Mouse (Mus musculus) testis, adult 2 months (tissue): ENCODE measurements around the gene Mogat2. TPM values are rescaled to one million over a fixed set of nuclear protein-coding genes. Genes with fewer than 3 reads are reported as not detected.

Source experiments
- H3K27ac ChIP-seq: fragments of 200-500 bp; 2 replicates; pipeline ENCODE4 v1.5.1; 2012; ENCODE audit warnings: low read depth, low read length; ENCODE audit not compliant: control insufficient read depth, insufficient read depth
- H3K27me3 ChIP-seq: fragments of 200-500 bp; 2 replicates; pipeline ENCODE4 v1.6.1; 2012; ENCODE audit warnings: mild to moderate bottlenecking, low read length, moderate library complexity; ENCODE audit not compliant: control insufficient read depth, insufficient read depth
- H3K36me3 ChIP-seq: fragments of 200-500 bp; 2 replicates; pipeline ENCODE4 v1.6.1; 2012; ENCODE audit warnings: mild to moderate bottlenecking, low read length; ENCODE audit not compliant: control insufficient read depth, insufficient read depth
- H3K4me1 ChIP-seq: fragments of 200-500 bp; 2 replicates; pipeline ENCODE4 v1.6.1; 2012; ENCODE audit warnings: low read length; ENCODE audit not compliant: control insufficient read depth, insufficient read depth
- H3K4me3 ChIP-seq: fragments of 200-500 bp; 2 replicates; pipeline ENCODE4 v1.5.1; 2012; ENCODE audit warnings: low read depth, mild to moderate bottlenecking, low read length, moderate library complexity, mixed read lengths; ENCODE audit not compliant: control insufficient read depth
- CTCF ChIP-seq: fragments of 200-500 bp; IDR thresholded peaks from 2 replicates; pipeline ENCODE4 v1.5.1; 2012; ENCODE audit warnings: low read depth, mild to moderate bottlenecking, inconsistent platforms, low read length, moderate library complexity; ENCODE audit not compliant: control insufficient read depth, insufficient read depth, insufficient replicate concordance
- POLR2A ChIP-seq: fragments of 200-500 bp; IDR thresholded peaks from 2 replicates; pipeline ENCODE4 v1.6.1; 2012; ENCODE audit warnings: low read depth, mild to moderate bottlenecking, inconsistent platforms, low read length, moderate library complexity; ENCODE audit not compliant: control insufficient read depth
- polyA plus RNA-seq: library from polyadenylated mRNA; depleted of rRNA; stranded (reverse); fragments of >200 nt; gene quantifications from 2 replicates; pipeline ENCODE4 v1.2.3, GENCODE M21; 2012

Mogat2 gene
- polyA plus RNA-seq, 1 experiment = not detected

GRCm38 (mm10) chr7:99261900-99262299, 23.5 kb upstream of the Mogat2 start:
- H3K4me1 ChIP-seq = no peaks in the 10 kb centered on the region
- H3K36me3 ChIP-seq = no peaks in the 10 kb centered on the region
- TF ChIP-seq CTCF (no peak), POLR2A (no peak)
- no peaks in the 10 kb centered on the region for H3K27me3 ChIP-seq
- no peak overlapping the region for H3K27ac ChIP-seq
- no peak overlapping the region for H3K4me3 ChIP-seq

GRCm38 (mm10) chr7:99255006-99255405, 16.6 kb upstream of the Mogat2 start:
- no peaks in the 10 kb centered on the region for H3K27me3 ChIP-seq
- H3K36me3 ChIP-seq = no peaks in the 10 kb centered on the region
- H3K4me1 ChIP-seq = peaks cover 5% of the 10 kb centered on the region
- no peak overlapping the region for H3K4me3 ChIP-seq
- no peak overlapping the region for H3K27ac ChIP-seq
- no peak for TF ChIP-seq CTCF
- no peak for TF ChIP-seq POLR2A

- Histone ChIP-seq H3K4me1 (peaks cover 13% of the 10 kb centered on the region), H3K27ac (no peak overlapping the region), H3K4me3 (no peak overlapping the region), H3K36me3 (no peaks in the 10 kb centered on the region), H3K27me3 (peaks cover 2% of the 10 kb centered on the region; the same call in 1 of the 2 replicates)
- TF ChIP-seq POLR2A (no peak), CTCF (no peak)
Observed at GRCm38 (mm10) chr7:99250386-99250785, 12.0 kb upstream of the Mogat2 start.

- peak overlapping the region; percentile 62 for H3K4me3 ChIP-seq
- TF ChIP-seq CTCF (peak; percentile 66), POLR2A (no peak)
- H3K4me1 ChIP-seq = peaks cover 13% of the 10 kb centered on the region
- no peak overlapping the region for H3K27ac ChIP-seq
- H3K36me3 ChIP-seq = no peaks in the 10 kb centered on the region
- H3K27me3 ChIP-seq = peaks cover 2% of the 10 kb centered on the region; the same call in 1 of the 2 replicates
Observed at GRCm38 (mm10) chr7:99249582-99249911, 11.1 kb upstream of the Mogat2 start.

GRCm38 (mm10) chr7:99248906-99249581, 10.6 kb upstream of the Mogat2 start:
- no peak for TF ChIP-seq POLR2A
- TF ChIP-seq CTCF = no peak
- no peaks in the 10 kb centered on the region for H3K36me3 ChIP-seq
- peak overlapping the region; percentile 62 for H3K4me3 ChIP-seq
- no peak overlapping the region for H3K27ac ChIP-seq
- peaks cover 13% of the 10 kb centered on the region for H3K4me1 ChIP-seq
- H3K27me3 ChIP-seq = peaks cover 2% of the 10 kb centered on the region; the same call in 1 of the 2 replicates

DNA sequence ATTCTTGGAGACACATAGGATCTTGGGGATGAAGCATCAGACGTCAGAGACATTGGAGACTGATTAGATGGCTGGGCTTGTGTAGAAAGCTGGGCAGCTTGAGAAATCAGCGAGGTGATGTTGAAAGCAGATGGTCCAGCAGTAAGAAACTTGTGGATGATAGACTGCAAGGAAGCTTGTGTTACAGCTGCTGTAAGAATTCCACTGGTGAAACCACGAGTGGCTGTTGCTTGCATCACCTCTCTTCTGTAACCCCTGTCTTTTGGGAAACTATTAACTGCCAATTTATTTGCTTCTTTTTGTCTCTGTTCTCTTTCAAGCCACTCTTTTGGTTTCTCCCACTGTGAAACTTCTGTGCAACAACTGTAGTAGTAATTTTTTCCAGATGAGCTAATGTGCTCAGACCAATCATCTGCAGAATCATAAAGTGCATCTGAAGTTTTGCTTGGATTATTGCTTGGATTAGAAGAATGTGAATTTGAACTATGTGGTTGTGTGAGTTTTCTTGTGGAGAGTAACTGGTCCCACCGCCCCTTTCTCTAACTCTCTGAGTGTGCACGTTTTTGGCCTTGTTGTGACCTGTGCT, 9.8 kb upstream of the Mogat2 start:
- H3K4me1 ChIP-seq = peaks cover 13% of the 10 kb centered on the region
- H3K27me3 ChIP-seq = peaks cover 2% of the 10 kb centered on the region; the same call in 1 of the 2 replicates
- no peaks in the 10 kb centered on the region for H3K36me3 ChIP-seq
- TF ChIP-seq CTCF = no peak
- no peak for TF ChIP-seq POLR2A
- no peak overlapping the region for H3K4me3 ChIP-seq
- no peak overlapping the region for H3K27ac ChIP-seq

DNA sequence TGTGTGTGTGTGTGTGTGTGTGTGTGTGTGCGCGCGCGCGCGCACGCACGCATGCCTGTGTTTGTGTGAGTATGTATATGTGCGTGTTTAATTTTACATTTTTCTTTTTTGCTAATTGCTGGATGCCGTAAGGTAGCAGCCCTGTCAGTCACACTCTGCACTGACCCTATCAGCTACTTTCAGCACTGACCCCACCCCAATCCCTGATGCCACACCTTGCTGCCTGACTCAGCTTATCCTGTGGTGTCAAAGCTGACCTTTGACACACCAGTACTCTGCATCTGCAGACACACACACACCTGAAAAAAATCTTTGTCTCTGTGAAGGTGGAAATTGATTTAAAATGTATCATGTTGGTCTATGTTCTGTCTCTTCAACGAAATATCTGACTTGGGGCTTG, 3.7 kb upstream of the Mogat2 start:
- H3K4me3 ChIP-seq = no peak overlapping the region
- no peaks in the 10 kb centered on the region for H3K27me3 ChIP-seq
- H3K27ac ChIP-seq = no peak overlapping the region
- H3K4me1 ChIP-seq = no peaks in the 10 kb centered on the region
- TF ChIP-seq CTCF (no peak), POLR2A (no peak)
- no peaks in the 10 kb centered on the region for H3K36me3 ChIP-seq

GRCm38 (mm10) chr7:99236888-99237660, 1.3 kb downstream of the Mogat2 start:
- H3K27ac ChIP-seq = no peak overlapping the region
- TF ChIP-seq CTCF (no peak), POLR2A (no peak)
- no peaks in the 10 kb centered on the region for H3K36me3 ChIP-seq
- no peak overlapping the region for H3K4me3 ChIP-seq
- H3K27me3 ChIP-seq = no peaks in the 10 kb centered on the region
- H3K4me1 ChIP-seq = no peaks in the 10 kb centered on the region
